Mouse (Mus musculus) heart, postnatal 14 days (tissue): ENCODE data around the gene Cryba1. TPM values are rescaled to one million over a fixed set of nuclear protein-coding genes. Genes with fewer than 3 reads are reported as not detected.
"Not testable (repeated sequence)": the region's sequence is repeated elsewhere in the genome, so short reads cannot be mapped to it uniquely, and the experiment has no call there.

ENCODE experiments used
- DNase-seq, 2 experiments: peaks; one replicate each; pipeline ENCODE4 v3.0.0; 2021 to 2022
- intact Hi-C: fragments of 180-260 bp; cut with DNase I; formaldehyde crosslinking; loops from one replicate; pipeline ENCODE4 v1.15.1; 2025
- long read RNA-seq, 2 experiments: library from polyadenylated mRNA; stranded (forward); transcript quantifications; one replicate each; pipeline ENCODE4 v2.0.0; 2021
- total RNA-seq, 2 experiments: library from RNA; stranded (reverse); gene quantifications; 2 replicates each; pipeline ENCODE4 v1.2.3; 2021

The Cryba1 gene
- not detected for total RNA-seq
- long read RNA-seq, experiment 1, result 0 reads
- long read RNA-seq, experiment 2, result 0 reads

GRCm38 (mm10) chr11:77725183-77725582, at the start of gene Cryba1:
Cryba1 (minus strand) TSS chr11:77725283.
- intact Hi-C loops, result loop anchor here (10.0 kb wide), 1 partner anchor 240 kb away; no protein-coding TSS in a partner anchor
- no peak for DNase-seq

DNA sequence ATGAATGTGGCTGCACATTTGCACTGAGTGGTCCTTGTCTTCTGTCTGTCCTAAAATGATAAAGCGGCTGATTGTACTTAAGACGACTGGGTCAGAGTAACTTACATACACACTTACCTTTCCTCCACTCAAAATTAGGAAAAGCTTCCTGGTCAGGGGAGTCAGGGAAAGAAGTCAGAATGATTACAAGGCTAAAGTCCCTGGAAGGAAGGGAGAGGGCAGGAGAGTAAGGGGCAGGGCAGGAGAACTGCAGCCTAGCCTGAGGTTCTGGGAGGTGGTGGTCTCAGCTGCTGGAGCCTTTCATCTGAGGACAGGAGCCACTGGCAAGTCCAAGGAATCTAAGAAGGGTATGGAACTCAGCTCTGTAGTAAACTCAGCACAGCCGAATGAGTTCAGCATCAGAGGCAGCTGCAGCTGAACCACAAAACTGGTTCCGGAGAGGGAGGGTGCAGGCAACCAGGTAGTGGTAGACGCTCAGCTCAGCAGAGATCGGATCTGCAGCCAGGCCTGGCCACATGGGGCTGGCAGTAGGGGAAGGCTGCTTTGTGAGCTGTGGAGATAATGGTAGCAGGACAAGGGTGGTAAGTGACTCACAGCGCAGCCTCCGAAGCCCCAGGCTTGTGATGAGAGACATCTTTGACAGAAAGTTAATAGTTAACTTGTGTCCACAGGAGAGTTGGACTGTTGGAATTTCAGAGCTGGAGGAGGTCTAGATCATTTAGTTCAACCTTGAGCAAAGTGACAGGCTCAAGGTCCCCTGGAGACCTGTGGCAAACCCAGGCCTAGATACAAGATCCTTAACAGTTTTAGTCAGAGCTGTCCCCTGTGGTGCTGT, 47.0 kb upstream of the Cryba1 start:
- intact Hi-C loops, result no loop called here
- no peak for DNase-seq

DNA sequence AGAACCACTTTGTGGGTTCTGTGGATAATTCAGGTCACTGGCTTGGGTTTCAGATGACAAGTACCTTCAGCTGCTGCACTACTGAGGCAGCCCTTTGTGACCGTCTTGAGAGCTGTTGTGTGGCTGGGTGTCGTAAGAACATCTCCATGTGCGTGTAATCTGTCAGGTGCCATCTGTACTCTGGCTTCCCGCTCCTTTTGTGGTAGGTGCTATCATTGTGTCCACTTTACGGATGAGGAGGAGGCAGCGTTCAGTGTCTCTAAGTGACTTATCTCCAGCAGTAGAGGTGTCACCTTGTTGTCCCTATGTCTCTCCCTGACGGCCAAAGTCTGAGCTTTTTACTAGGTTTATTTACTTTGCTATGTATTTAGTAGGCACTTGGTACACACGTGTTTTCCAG, 45.3 kb upstream of the Cryba1 start:
- no peak for DNase-seq
- intact Hi-C loops, result no loop called here

DNA sequence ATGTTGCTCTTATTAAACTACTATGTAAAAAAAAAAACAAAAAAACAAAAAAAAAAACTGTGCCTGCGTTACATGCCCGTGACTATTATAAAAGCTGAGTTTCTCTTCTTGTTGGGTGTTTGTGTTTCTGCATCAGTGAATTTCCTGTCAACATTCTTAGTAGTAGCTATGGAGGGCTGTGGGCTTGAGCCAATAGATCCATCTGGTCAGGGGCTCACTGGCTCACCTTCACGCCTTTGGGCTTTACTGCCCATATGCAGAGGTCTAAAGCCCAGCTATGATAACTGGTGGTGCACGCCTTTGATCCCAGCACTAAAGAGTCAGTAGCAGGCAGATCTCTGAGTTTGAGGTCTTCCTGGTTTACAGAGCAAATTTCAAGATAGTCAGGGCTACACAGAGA, 44.4 kb upstream of the Cryba1 start:
- intact Hi-C loops, result no loop called here

GRCm38 (mm10) chr11:77766351-77767001, 41.4 kb upstream of the Cryba1 start:
- intact Hi-C loops, result no loop called here
- DNase-seq, result peak; percentile 69

More for the DNA sequence above, 44.4 kb upstream of the Cryba1 start:
- DNase-seq, result no peak

DNA sequence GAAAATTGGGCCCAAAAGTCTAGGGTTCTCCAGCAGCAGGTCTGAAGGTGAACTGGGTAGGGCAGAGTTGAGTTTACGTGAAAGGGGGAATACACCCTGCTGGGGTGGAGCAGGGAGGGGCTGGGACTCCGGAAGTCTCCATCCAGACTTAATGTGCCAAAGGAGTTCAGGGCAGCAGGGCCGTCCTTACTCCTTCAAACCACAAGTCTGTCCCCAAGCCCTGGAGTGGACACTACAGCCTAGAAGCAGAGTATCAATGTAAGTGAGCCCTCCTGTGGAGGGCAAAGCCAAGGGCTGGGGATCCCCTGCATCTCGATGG, 40.3 kb upstream of the Cryba1 start:
- intact Hi-C loops, result no loop called here
- DNase-seq, result no peak

DNA sequence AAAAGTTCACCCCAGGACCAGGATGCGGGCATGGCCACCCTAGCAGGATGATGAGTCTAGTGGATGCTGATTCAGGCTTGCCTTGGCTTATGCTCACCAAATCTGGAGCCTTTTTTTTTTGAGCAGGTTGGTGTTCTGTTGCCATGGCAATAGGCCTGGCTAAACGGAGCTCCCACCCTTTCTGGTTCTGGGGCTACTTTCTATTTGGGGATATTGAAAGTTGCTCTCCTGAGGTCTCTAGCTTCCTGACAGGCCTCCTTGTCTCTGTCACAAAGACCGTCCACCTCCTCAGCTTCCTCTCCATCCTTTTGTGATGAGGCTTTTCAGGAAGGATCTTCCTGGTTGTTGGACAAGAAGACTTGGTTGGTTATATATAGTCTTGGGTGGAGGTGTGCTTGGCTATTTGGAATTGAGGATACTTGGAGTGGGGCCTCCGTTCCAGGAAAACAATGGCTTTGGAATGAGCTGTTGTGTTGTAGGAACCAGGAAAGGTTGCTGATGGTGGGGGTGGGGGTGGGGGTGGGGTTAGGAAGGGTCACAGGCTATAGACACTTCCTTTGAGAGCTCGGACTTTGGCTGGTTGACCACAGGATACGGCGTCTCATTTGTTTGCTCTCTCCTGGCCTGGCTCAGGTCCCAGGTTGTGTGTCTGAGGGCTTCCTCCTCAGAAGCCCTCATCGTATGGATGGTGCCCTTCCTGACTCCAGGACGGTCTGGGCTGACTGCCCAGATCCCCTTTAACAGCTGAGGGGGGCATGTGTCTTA, 39.8 kb upstream of the Cryba1 start:
- intact Hi-C loops, result no loop called here
- DNase-seq, result peak; percentile 49 to 54

GRCm38 (mm10) chr11:77763673-77764340, 38.7 kb upstream of the Cryba1 start:
- DNase-seq, result peak; percentile 52 to 53
- intact Hi-C loops, result loop anchor here (1.0 to 2.0 kb wide), 3 partner anchors 27 to 51 kb away; no protein-coding TSS in a partner anchor

DNA sequence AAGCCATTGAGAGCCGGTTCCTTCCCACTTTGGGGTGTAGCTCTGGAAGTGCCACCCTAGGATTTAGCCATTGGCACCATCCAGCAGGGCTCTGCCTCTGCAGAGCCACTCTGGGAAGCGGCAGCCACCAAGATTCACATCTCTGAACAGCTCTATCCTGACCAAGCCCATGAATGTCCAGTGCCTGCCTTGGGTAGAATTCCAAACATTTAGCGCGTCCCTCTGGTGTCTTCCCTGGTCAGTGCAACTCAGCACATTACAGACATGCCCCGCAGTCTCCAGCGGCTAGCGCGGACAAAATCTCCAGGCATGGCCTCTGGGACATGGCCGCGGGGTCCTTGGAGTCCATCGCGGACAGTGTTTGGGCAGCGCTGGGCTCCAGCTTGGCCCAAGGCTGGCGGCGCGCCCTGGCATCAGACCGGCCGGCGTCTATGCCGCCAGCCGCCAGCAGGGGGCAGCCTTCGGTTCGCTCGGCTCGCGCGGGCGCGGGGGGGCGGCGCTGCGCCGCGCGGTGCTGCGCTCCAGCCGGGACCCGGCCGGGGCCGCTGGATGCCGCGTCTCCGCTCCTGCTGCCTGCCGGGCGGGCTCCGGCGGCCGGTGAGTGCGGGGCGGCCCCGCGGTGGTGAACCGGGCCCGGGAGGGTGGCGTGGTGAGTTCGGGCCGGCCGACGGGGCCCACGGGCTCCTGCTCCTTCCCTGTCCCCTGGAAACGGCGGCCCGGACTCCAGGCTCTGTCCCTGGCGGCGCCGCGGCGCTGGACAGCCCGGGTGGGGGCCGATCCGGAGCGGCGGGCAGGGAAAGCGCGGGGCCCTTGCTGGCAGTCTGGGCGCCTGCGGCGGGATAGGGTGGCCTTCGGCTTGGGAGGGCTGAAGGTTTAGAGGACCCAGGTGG, 37.9 kb upstream of the Cryba1 start, which contains the start of gene Myo18a:
Gene Myo18a, plus strand, starts transcription at position 464 of the 890 bp plus-strand sequence.
- peak; percentile 94 to 95 for DNase-seq
- intact Hi-C loops, result loop anchor here (1.0 to 2.0 kb wide), 3 partner anchors 26 to 52 kb away; no protein-coding TSS in a partner anchor

DNA sequence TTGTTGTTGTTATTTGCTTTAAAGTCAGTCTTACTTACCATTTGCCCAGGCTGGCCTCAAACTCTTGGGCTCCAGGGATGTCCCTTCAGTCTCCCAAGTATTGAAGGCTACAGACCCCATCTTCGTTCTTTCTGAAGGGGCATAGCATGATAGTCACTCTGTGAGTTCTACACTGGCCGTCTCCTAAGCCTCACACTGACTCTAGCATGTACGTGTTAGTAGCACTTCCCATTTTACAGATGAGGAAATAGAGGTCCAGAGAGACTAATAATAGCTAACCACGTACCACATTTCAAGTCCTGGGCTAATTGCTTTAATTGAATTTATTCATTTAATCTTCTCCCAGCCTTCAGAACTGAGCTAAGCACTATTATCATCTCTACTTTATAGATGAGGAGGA, 34.9 kb upstream of the Cryba1 start:
- intact Hi-C loops, result no loop called here
- DNase-seq, result no peak

DNA sequence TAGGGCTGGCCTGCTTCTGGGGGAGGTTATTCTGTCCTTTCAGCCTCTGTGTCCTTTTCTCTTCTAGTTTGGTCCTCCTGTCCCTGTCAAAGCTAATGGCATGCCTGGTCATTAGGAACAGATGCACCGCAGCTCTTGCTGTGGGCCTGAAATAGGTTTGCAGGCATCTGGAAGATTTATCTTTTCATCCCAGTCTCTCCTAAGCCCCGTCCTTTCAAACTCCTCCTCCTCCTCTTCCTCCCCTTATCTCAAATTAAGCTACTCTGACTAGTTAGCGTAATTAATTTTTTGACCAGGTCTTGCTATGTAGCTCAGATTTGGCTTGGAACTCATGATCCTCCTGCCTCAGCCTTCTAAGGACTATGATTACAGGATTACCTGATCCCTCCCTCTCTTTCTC, 28.4 kb upstream of the Cryba1 start:
- DNase-seq, result no peak
- intact Hi-C loops, result no loop called here

- DNase-seq, result no peak
- intact Hi-C loops, result no loop called here
These were observed 27.4 kb upstream of the Cryba1 start for GRCm38 (mm10) chr11:77752525-77752924.

GRCm38 (mm10) chr11:77748996-77749395, 23.9 kb upstream of the Cryba1 start:
- intact Hi-C loops, result no loop called here
- no peak for DNase-seq

DNA sequence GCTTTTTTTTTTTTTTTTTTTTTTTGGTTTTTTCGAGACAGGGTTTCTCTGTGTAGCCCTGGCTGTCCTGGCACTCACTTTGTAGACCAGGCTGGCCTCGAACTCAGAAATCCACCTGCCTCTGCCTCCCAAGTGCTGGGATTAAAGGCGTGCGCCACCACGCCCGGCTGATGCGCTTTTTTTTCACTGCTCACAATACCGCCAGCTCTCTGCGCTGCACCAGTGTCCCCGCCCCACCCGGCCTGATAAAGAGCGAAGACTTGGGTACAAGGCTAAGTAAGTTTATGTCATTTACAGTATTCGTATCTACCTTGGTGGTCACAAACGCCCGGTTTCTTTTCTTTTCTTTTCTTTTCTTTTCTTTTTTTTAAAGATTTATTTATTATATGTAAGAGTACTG, 22.0 kb upstream of the Cryba1 start:
- intact Hi-C loops, result not testable (repeated sequence)

DNA sequence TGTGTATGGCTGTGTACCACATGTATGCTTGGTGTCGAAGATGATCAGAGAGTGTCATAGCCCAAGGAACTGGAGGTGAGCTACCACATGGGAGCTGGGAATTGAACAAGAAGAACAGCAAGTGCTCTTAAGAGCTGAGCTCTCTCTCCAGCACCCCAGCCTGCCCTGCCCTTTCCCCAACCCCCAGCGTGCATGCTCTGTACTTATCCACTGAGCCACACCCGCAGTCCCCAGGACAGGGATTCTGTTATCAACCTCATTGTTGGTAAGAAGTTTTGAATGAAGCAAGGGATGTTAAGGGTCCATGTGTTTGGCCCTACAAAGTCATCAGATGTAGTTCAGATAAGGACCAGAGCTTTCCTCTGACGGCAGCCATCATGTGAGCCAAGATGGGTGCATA, 21.6 kb upstream of the Cryba1 start:
- intact Hi-C loops, result no loop called here
- DNase-seq, result no peak

More for the DNA sequence above, 22.0 kb upstream of the Cryba1 start:
- DNase-seq, result not testable (repeated sequence)

DNA sequence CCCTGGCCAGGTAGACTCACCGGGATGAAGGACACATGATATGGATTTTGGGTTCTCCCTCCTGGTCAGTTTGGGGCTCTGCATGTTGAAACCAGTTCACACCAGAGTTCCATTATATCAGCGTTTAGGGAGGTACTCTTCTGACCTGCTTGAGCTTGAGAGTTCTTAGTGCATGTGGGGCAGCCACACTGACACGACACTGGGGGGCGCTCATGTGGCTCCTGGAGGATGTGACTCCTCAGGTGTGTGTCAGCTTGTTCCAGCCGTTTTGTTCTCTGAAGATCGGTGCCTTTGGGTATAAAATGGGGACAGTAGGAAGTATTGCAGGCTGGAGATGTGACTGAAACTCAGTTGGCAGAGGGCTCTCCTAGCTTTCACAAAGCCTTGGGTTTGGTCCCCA, 18.9 kb upstream of the Cryba1 start:
- peak; percentile 26 to 44 for DNase-seq
- intact Hi-C loops, result loop anchor here (5.0 kb wide), 1 partner anchor 223 kb away; no protein-coding TSS in a partner anchor

DNA sequence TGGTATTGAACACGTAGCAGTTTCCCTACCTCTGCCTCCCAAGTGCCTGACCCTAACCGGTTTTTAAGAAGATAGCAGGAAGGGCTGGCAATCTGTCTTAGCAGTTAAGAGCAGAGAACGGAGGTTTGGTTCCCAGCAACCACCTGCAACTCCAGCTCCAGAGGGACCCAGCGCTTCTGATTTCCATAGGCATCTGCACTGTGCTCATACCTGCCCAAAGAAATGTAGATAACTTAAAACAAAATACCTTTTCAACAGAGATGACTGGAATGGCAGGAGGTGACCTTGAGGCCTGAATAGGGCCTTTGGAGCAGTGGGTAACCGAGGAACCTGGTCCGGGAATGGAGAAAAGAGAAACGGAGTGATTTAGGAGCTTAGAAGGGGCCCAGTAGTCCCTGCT, 13.5 kb upstream of the Cryba1 start:
- intact Hi-C loops, result no loop called here

DNA sequence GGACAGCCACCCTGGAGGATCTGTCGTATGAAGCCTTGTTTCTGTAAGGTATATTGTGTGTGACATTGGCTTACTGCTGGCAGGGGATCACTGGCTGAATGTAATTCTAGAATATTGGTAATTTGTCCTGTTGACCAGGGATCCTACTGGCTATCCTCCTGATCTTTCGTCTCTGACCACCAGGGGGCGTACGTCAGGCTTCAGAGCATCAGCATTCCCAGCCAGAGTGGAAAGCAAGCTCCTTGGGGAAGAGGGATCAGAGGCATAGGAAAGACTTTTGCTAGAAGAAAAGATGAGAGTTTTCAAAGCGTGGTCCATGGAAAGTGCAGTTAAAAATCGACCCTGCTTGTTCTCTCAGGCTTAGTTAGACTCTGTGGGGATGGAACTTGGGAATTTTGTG, 12.2 kb upstream of the Cryba1 start:
- peak; percentile 84 to 93 for DNase-seq
- intact Hi-C loops, result loop anchor here (2.0 kb wide), 3 partner anchors 26 to 78 kb away; partner anchors contain the start of gene Myo18a

More for the DNA sequence above, 13.5 kb upstream of the Cryba1 start:
- no peak for DNase-seq

DNA sequence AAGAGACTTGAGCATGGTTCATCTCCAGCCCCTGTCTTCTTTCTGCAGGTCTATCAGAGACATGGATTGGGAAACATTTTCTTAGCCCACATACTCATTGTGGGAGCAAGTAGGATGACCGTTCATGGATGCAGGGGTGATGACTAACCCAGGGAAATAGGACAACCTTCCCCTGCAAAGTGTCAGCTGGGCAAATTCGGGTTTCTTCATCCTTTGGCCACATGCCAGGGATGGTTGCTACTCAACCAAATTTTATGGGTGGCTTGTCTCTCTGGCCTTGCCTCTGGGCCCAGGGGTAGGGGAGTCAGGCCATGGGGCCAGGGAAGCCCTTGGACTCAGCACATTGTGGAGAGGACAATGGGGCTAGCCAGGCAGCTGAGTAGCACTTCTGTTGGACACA, 3.5 kb upstream of the Cryba1 start:
- intact Hi-C loops, result loop anchor here (10.0 kb wide), 1 partner anchor 236 kb away; no protein-coding TSS in a partner anchor
- no peak for DNase-seq
